Mouse (Mus musculus): ENCODE results near the gene Olfr572.

The Olfr572 gene

DNA sequence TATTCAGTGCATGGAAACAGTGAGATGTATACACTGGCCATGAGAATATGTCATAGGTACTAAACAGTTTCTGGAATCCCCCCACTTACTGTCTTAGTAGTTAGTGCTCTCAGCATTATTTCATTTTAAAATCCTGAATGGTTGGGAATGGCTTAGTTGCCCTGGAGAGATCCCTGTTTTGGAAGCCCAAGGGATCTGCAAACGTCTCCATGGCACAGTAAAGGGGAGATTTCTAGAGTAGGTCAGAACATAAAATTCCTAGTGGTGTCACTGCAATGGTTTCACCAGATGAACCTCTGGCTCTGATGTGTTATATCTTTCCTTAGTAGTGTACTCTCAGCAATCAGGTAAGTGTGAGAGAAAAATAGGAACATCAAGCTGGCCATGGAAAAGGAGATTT, at the start of gene Olfr572:
TSS of gene Olfr572 (plus strand) at position 301 of the 400 bp plus-strand sequence.
- DNase-seq (ENCODE audit: low spot score): no peak

DNA sequence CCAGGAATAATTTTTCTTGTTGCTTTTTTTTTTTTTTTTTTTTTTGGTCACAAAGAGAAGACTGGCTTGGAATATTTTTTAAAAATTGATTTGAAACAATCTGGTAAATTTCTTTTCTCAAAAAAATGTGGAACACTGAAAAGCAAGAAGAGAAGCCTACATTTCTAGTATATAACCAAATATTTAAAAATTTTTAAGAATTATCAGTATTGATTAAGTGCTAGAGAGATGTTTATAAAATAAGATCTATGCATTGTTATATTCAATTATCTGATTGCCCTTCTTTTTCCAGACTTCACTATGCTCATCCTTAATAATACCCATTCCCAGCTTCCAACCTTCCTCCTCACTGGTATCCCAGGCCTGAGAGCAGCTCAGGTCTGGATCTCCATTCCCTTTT, 47.4 kb upstream of the Olfr572 start, which contains the start of gene Olfr568:
TSS of gene Olfr568 (plus strand) at position 301 of the 400 bp plus-strand sequence.
- no peak for DNase-seq (ENCODE audit: low spot score)

DNA sequence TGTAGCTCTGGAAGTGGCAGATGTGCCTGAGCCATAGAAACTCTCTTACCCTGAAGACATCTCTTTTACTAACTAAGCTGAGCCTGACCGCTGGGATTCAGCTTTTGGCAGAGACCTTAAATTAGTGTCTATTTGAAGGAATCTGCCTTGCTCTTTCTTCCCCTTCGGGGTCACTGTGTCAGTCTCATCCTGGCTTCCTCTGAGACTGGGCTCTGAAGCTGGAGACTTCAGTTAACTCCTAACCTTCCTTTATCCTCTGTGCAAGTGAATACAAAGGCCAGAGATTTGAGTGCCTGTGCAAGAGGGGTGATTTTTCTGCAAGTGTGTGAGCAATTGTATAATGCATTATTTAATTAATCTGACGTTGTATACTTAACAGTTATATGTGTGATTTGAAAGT, 33.4 kb upstream of the Olfr572 start, which contains the start of gene Olfr569:
TSS of gene Olfr569 (minus strand) at position 101 of the 400 bp plus-strand sequence.
- DNase-seq (ENCODE audit: low spot score): no peak

DNA sequence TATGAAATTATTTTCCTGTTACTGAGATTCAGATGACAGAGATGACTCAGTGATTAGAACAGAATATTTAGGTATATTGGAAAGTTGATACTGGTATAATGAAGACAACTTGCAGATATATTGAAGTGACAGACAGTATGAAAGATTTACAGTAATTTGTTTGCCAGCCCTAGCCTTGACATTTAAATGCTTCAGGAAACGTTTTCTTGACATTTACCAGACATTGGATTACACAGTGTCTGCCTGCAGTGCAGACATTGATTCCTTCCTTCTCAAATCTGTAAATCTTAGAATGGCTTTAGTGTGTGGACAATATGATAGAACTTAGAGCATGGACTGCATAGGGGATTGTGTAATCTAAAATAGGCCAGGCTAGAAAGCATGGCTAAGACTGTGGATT, 8.9 kb upstream of the Olfr572 start:
- no peak for DNase-seq (ENCODE audit: low spot score)

DNA sequence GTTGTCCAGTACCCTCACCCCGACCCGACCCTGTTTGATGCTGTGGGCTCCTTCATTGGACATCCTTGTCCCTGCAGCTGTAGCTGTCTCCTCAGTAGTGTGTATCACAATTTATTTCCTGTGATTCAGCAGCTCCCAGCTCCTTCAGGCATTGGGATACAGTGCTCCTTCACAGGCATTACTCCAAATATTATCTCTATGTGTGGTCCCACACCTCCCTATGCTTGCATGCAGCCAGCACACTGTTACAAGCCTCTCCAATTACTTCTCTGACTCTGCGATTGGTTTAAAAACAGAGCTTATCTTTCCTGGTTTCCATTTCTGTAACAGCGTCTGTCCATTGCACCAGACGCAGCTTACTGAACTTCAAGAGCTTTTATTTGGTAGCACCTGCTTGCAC, 7.8 kb upstream of the Olfr572 start:
- DNase-seq (ENCODE audit: low spot score): no peak

DNA sequence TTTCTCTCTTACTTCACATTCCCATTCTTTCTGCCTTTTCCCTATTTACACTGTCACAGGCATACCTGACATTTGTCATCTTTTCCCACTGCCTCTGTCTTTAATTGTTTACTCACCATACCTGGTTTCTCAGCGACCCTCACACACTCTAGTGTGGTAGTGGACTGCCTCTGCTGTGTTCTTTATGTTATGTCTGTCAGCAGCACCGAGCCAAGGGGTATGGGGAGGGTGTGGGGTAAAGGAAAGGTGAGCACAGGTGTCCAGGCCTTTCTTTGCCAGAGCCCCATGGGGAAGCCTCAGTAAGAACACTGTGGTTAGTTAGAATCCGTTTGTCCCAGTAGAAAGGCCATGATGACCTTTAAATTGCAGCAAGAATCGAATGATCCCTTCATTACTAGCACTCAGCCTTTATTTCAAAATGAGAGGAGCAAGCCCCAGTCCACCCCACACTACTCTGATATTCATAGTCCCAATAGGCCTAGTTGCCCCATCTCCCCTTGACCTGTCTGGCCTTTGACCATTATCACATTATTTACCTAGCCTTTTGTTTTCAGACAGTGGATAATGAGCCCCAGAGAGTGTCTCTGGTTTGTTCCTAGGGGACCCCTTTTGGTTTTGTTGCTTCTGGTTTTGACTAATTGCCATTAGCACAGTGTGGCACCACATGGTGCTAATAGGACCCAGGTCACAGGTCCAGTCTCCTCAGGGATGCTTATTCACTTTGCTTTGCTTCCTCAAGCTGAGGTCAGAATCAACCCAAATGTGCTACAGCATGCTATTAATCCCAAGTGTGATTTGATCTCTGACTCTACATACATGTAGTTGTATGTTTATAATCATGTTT, 7.0 kb upstream of the Olfr572 start, which contains the start of gene Olfr571:
TSS of gene Olfr571 (minus strand) at position 505 of the 844 bp plus-strand sequence.
- DNase-seq (ENCODE audit: low spot score): no peak

DNA sequence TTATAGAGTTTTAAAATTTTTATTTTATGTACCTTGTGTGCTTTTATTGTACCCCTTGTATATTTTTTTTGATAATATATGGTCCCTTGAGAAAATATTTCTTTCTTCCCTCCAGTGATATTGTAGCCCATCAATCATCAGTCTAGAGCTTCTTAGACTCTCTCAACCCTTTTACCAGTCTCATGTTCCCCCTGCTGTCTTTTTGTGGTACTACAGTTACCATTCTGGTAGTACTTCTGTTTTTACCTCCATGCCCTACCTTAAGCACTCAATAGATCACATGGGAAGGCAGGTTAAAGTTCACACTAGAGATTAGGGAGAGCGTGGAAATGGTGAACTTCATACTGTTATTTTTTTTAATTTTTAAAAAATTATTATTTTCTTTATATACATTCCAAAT, 4.6 kb upstream of the Olfr572 start:
- DNase-seq (ENCODE audit: low spot score): peak; percentile 33

DNA sequence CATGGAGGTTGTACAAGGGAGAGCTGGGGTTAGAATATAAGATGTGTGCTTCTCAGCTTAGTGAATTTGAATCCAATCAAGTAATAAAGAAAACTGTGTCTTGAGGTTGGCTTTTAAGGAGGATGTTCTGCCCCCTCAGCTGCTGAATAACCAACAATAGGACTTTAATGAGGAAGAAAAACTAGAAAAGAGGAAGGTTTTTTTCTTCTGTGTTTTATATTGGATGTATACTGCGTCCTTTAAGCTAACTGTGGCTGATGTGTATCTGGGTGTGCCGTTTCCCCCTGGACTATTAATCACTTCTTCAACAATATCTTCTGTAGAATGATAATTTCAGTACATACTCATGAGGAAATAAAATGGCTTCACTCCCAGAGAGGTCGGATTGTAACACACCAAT, 2.9 kb downstream of the Olfr572 start:
- DNase-seq (ENCODE audit: low spot score): no peak

DNA sequence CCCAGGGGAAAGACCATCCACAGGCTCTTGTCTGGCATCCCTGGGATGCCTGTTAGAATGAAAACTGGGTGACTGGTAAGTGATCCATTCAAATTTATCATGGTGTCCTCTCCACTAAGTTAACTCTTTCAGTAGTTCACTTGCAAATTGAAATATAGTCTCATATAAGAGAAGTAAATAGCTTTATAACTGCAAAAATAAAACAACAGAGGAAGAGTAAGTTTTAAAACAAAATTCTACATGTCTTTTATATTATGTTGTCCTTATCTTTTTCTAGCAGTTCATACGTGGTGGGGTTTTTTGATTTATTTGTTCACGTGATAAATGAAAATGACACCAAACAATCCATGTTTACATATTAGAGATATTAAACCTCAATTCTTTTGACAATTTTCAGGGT, 18.3 kb downstream of the Olfr572 start, which contains the start of gene Olfr573-ps1:
TSS of gene Olfr573-ps1 (minus strand) at position 101 of the 400 bp plus-strand sequence.
- no peak for DNase-seq (ENCODE audit: low spot score)

DNA sequence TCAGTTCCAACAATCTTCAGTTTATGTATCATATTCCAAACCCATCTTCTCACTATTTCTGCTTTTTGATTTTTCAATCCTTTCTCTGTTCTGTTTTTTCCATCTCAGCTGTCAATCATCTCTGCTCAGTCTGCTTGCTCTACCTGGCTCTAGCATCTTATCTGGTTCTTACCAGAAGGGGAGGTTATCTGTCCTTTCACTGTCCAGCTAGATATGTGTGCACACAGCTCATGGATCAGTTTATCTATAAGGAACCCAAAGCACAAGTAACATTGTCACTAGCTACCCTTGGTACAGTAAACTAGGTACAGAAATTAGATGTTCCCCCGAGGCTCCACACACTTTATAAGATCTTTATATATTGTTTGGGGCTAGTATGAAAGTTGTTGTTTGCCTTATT, 19.2 kb downstream of the Olfr572 start:
- DNase-seq (ENCODE audit: low spot score): no peak

DNA sequence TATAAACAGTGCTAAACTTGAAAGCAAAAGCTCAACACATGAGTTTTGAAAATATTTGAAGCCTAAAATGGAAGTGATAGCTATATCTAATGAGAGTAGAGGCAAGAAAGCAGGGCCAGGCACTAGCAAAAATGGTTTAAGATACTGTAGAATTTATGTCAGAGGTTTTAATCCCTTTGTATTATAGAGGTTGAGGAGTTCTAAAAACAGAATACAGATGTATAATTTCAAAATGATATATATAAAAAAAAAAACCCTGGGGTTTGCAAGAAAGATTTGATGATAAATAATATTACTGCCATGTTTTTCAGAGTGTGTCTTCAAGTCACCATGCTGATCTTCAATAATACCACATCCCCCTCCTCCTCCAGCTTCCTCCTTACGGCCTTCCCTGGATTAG, 24.0 kb downstream of the Olfr572 start, which contains the start of gene Olfr574:
TSS of gene Olfr574 (plus strand) at position 301 of the 400 bp plus-strand sequence.
- no peak for DNase-seq (ENCODE audit: low spot score)

DNA sequence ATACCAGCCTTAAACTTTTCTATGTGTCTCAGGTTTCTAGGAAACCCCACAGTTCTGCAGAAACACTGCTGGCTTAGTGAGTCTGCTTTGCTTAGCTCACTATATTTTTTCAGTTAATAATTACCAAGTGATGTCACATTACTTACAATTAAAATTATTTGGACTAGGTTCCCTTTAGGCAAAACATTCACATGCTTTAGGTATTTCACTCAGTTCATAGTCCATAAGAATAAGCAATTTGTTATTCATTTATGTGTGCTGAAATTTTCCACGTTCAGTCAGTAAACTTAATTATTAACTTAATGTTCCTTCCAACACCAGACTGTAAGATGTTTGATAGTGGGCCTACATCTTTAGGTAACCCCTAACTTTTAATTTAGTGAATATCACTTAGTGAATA, 26.5 kb downstream of the Olfr572 start:
- DNase-seq (ENCODE audit: low spot score): no peak

DNA sequence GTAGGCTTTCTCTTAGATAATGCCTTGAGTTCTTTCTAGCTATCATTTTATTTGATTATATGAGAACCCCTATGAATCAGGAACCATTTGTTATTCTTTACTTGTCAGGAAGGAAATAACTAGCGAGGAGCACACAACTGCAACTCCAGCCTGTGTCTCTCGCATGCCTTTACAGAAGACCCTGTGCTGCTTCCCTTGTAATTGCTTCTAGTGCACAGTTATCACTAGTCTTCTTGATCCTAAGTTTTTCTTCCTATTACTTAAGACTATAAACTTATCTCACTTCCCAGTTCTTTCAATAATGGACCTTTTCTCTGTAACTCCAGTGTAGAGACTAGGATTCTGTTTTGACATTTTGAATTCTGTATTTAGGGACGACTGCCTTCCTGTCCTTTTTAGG, 33.9 kb downstream of the Olfr572 start:
- no peak for DNase-seq (ENCODE audit: low spot score)

DNA sequence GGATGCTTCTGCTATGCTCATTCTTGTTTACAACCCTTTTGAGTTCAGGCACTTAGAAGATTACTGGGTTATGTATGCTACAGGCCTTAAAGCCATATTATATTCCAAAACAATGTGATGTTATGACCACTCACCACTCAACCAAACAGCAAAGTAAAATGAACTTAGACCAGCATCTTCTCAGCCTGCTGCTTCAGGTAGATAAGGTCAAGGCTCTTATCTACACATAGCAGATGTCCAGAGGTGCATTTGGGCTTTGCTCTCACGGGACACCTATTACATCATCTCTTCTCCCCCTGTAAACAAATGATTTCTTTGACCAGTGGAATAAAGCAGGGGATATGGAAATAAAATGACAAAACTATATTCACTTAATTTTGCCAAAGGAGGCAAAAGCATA, 34.4 kb downstream of the Olfr572 start, which contains the start of gene Olfr575:
TSS of gene Olfr575 (minus strand) at position 183 of the 400 bp plus-strand sequence.
- no peak for DNase-seq (ENCODE audit: low spot score)

DNA sequence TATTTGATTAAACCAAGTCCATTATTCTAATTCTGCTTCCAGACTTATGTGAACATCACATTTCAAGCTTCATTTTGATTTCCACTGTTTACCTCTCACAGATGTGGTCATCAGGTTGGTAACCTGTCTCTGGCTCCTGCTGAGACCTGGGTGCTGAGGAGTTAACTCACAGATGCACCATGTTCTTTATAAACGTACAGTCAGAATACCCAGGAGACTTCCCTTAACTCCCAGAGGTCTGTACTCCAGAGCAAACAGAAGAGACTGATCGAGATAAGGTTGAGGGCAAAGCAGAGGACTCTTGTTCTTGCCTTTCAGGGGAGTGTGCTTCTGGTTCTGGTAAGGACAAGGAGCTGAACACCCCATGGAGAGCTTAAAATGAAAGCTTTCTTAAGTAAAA, 38.2 kb downstream of the Olfr572 start, which contains the start of gene Olfr576:
TSS of gene Olfr576 (plus strand) at position 301 of the 400 bp plus-strand sequence.
- no peak for DNase-seq (ENCODE audit: low spot score)

DNA sequence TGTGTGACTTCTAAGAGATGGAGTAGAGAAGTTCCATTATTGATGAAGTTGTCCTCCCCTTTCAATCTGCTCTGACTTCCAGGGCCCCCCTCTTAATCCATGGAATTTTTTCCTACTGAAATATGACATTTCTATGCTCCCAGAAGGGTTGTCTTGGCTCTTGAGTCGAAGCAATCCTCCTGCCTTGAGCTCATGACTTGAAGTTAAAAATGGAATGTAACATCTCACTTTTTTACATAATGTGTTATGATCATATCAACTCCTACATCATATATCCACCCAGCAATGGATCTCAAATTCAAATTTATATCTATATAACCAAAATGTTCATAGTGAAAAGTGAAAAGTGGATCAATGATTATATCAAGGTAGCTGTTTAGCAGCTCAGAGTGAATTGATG, 50.2 kb downstream of the Olfr572 start:
- no peak for DNase-seq (ENCODE audit: low spot score)

DNA sequence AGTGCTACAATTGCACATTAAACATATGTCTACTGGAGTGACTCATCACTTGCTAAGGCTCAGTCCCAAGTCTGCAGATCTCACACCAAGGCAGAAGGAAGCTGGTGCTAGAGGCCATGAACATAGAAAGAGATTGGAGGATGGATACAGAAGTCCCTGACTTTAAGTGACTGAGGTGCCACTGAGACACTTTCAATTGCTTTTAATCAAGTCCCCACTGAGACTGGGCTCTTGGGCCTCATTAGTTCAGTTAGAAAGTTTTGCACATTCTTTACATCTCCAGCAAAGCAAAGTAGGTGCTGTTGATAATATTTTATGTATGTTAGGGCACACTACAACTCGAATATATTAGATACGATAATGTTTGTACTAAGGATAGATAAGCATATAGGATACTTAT, 51.6 kb downstream of the Olfr572 start, which contains the start of gene Olfr577:
TSS of gene Olfr577 (minus strand) at position 101 of the 400 bp plus-strand sequence.
- DNase-seq (ENCODE audit: low spot score): no peak
